Mouse (Mus musculus): Measurements from ENCODE around the gene Atrn. TPM values are rescaled to one million over a fixed set of nuclear protein-coding genes. Genes with fewer than 3 reads are reported as not detected.
"Not testable (repeated sequence)": the region's sequence is repeated elsewhere in the genome, so short reads cannot be mapped to it uniquely, and the experiment has no call there.

Gene Atrn
- polyA plus RNA-seq, 1 experiment from 2014 or later = 11.6 TPM

GRCm38 (mm10) chr2:131029065-131029935 is 123.0 kb downstream of the Atrn start:
- Histone ChIP-seq H3K4me1 (ENCODE audit: control insufficient read depth, insufficient read depth, low read length) (no peaks in the 10 kb centered on the region), H3K4me3 (ENCODE audit: low read length) (no peak overlapping the region), H3K36me3 (ENCODE audit: control insufficient read depth, insufficient read depth, low read length) (peaks cover 9% of the 10 kb centered on the region; the same call in 1 of the 2 replicates), H3K4me2 (replicated peaks; ENCODE audit: low read depth, low read length) (no peak overlapping the region), H3K9ac (ENCODE audit: low read depth, low read length) (no peak overlapping the region), H3K27ac (ENCODE audit: low read depth, low read length) (no peak overlapping the region; the same call in 1 of the 2 replicates), H3K9me3 (ENCODE audit: control insufficient read depth, low read length) (0 out of 2 replicates have a peak, but pooled peaks cover 3% of the 10 kb centered on the region), H3K27me3 (ENCODE audit: control insufficient read depth, insufficient read depth, low read length) (no peaks in the 10 kb centered on the region)
- no peak for ATAC-seq (ENCODE audit: low FRiP score, low TSS enrichment)
- 79% methylated on average over 9 of the region's 9 CpGs for WGBS

- Histone ChIP-seq H3K4me2 (replicated peaks; ENCODE audit: low read depth, low read length) (no peak overlapping the region), H3K27me3 (ENCODE audit: control insufficient read depth, insufficient read depth, low read length) (no peaks in the 10 kb centered on the region), H3K4me3 (ENCODE audit: low read length) (no peak overlapping the region), H3K4me1 (ENCODE audit: control insufficient read depth, insufficient read depth, low read length) (no peaks in the 10 kb centered on the region), H3K9ac (ENCODE audit: low read depth, low read length) (no peak overlapping the region), H3K9me3 (ENCODE audit: control insufficient read depth, low read length) (0 out of 2 replicates have a peak, but pooled peaks cover 3% of the 10 kb centered on the region), H3K36me3 (ENCODE audit: control insufficient read depth, insufficient read depth, low read length) (peaks cover 6% of the 10 kb centered on the region; the same call in 1 of the 2 replicates), H3K27ac (ENCODE audit: low read depth, low read length) (no peak overlapping the region)
- ATAC-seq (ENCODE audit: low FRiP score, low TSS enrichment) = no peak
- WGBS = 95% methylated on average over 2 of the region's 2 CpGs
These were observed 124.3 kb downstream of the Atrn start for GRCm38 (mm10) chr2:131030561-131030960.

DNA sequence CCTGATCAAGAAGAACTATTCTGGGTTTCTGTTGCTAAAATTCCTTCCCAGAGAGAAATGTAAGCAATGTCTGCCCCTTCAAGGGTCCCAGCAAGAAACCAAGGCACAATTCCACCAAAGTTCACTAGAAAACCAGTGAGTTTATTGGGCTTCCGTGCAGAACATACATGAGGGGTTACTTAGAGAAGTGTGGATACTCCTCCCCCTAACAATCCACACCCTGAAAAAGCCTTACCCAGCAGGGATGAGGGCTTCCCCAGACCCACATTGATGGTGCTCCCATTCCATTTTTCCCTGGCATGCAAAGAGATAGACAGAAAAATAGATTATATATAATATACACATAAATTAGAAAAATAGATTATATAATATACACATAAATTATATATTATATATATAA is 124.7 kb downstream of the Atrn start:
- H3K27me3 ChIP-seq (ENCODE audit: control insufficient read depth, insufficient read depth, low read length) = no peaks in the 10 kb centered on the region
- no peak overlapping the region for H3K9ac ChIP-seq (ENCODE audit: low read depth, low read length)
- H3K4me1 ChIP-seq (ENCODE audit: control insufficient read depth, insufficient read depth, low read length) = no peaks in the 10 kb centered on the region
- H3K36me3 ChIP-seq (ENCODE audit: control insufficient read depth, insufficient read depth, low read length) = 0 out of 2 replicates have a peak, but pooled peaks cover 2% of the 10 kb centered on the region
- H3K9me3 ChIP-seq (ENCODE audit: control insufficient read depth, low read length) = 0 out of 2 replicates have a peak, but pooled peaks cover 3% of the 10 kb centered on the region
- no peak overlapping the region for H3K4me2 ChIP-seq (replicated peaks; ENCODE audit: low read depth, low read length)
- ATAC-seq (ENCODE audit: low FRiP score, low TSS enrichment) = no peak
- no peak overlapping the region for H3K27ac ChIP-seq (ENCODE audit: low read depth, low read length)
- no peak overlapping the region for H3K4me3 ChIP-seq (ENCODE audit: low read length)
- WGBS = 96% methylated on average over 1 of the region's 1 CpGs

DNA sequence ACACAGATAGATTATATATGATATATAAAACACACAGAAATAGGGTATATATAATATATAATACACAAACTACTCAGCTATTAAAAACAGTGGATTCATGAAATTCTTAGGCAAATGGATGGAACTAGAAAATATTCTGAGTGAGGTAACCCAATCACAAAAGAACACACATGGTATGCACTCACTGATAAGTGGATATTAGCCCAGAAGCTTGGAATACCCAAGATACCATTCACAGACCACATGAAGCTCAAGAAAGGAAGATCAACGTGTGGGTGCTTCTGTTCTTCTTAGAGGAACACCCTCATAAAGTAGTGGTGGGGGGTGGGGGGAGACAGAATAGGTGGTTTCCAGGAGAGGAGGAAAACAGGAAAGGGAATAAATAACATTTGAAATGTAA is 125.1 kb downstream of the Atrn start:
- not testable (repeated sequence) for H3K4me3 ChIP-seq (ENCODE audit: low read length); H3K27me3 ChIP-seq (ENCODE audit: control insufficient read depth, insufficient read depth, low read length); H3K27ac ChIP-seq (ENCODE audit: low read depth, low read length); H3K36me3 ChIP-seq (ENCODE audit: control insufficient read depth, insufficient read depth, low read length); H3K9me3 ChIP-seq (ENCODE audit: control insufficient read depth, low read length); H3K9ac ChIP-seq (ENCODE audit: low read depth, low read length); ATAC-seq (ENCODE audit: low FRiP score, low TSS enrichment); H3K4me2 ChIP-seq (replicated peaks; ENCODE audit: low read depth, low read length); H3K4me1 ChIP-seq (ENCODE audit: control insufficient read depth, insufficient read depth, low read length)
- WGBS = 67% methylated on average over 1 of the region's 1 CpGs

- H3K36me3 ChIP-seq (ENCODE audit: control insufficient read depth, insufficient read depth, low read length) = no peaks in the 10 kb centered on the region
- no peak overlapping the region for H3K9ac ChIP-seq (ENCODE audit: low read depth, low read length)
- no peak overlapping the region for H3K4me2 ChIP-seq (replicated peaks; ENCODE audit: low read depth, low read length)
- WGBS = 91% methylated on average over 2 of the region's 2 CpGs
- no peak overlapping the region for H3K27ac ChIP-seq (ENCODE audit: low read depth, low read length)
- H3K4me3 ChIP-seq (ENCODE audit: low read length) = no peak overlapping the region
- ATAC-seq (ENCODE audit: low FRiP score, low TSS enrichment) = no peak
- H3K27me3 ChIP-seq (ENCODE audit: control insufficient read depth, insufficient read depth, low read length) = peaks cover 12% of the 10 kb centered on the region
- H3K4me1 ChIP-seq (ENCODE audit: control insufficient read depth, insufficient read depth, low read length) = peaks cover 5% of the 10 kb centered on the region
- H3K9me3 ChIP-seq (ENCODE audit: control insufficient read depth, low read length) = 0 out of 2 replicates have a peak, but pooled peaks cover 3% of the 10 kb centered on the region
These were observed 130.0 kb downstream of the Atrn start for GRCm38 (mm10) chr2:131036343-131036742.

DNA sequence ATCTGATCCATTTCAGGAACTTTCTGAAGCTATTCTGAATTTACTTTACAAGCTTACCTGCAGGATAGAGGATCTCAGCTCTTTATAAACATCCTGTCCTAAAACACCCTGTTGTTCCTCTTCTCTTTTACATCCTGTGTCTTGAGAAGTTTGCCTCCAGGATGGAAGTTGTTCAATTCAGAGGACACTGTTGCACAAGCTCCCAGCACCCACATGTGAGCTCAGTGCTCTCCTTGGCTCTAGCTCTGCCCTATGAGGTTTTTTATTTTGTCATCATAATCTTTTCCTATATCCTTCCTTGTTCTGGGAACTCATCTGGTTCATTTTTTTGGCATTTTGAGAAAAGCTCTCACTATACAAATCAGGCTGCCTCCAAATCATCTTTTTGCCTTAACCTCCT is 130.5 kb downstream of the Atrn start:
- Histone ChIP-seq H3K4me3 (ENCODE audit: low read length) (no peak overlapping the region), H3K9ac (ENCODE audit: low read depth, low read length) (no peak overlapping the region), H3K27me3 (ENCODE audit: control insufficient read depth, insufficient read depth, low read length) (peaks cover 16% of the 10 kb centered on the region), H3K36me3 (ENCODE audit: control insufficient read depth, insufficient read depth, low read length) (no peaks in the 10 kb centered on the region), H3K9me3 (ENCODE audit: control insufficient read depth, low read length) (0 out of 2 replicates have a peak, but pooled peaks cover 3% of the 10 kb centered on the region), H3K4me1 (ENCODE audit: control insufficient read depth, insufficient read depth, low read length) (peaks cover 9% of the 10 kb centered on the region), H3K4me2 (replicated peaks; ENCODE audit: low read depth, low read length) (no peak overlapping the region), H3K27ac (ENCODE audit: low read depth, low read length) (no peak overlapping the region)
- ATAC-seq (ENCODE audit: low FRiP score, low TSS enrichment) = no peak

DNA sequence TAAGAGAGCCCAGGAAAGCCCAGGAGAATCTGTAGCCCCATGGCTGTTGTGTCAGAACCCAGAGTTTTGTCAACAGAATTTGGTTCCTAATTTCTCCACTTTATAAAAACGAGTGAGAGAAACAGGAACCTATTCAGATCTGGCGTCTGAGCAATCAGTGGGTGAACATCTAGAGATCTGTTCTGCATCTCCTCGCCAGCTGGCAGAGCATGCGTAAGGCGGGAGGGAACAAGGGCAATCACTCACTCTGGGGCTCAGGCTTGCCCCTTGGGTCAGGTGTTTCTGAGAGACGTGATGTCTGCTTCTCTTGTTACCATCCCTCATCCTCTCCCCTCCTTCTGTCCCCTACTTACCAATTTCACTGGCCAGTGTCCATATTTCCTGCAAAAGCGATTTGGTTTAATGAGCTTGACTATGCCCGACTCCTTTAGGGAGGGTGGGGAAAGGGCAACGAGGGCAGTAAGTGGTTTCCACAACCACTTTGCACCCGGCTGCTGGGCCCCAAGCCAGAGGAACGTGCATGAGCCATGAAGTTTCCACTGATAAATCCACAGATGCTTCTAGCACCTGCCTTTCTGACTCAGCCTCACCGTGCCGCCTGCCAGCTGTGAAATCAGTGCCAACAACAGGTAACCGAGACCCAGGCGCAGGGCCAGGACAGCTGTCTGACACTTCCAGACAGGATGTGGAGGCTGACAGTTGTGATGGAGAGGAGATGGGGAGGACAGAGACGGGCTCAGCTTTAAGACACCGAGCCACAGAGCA is 131.1 kb downstream of the Atrn start:
- Histone ChIP-seq H3K4me2 (replicated peaks; ENCODE audit: low read depth, low read length) (no peak overlapping the region), H3K9ac (ENCODE audit: low read depth, low read length) (no peak overlapping the region), H3K36me3 (ENCODE audit: control insufficient read depth, insufficient read depth, low read length) (no peaks in the 10 kb centered on the region), H3K27ac (ENCODE audit: low read depth, low read length) (no peak overlapping the region), H3K4me3 (ENCODE audit: low read length) (no peak overlapping the region), H3K9me3 (ENCODE audit: control insufficient read depth, low read length) (0 out of 2 replicates have a peak, but pooled peaks cover 3% of the 10 kb centered on the region), H3K27me3 (ENCODE audit: control insufficient read depth, insufficient read depth, low read length) (peaks cover 21% of the 10 kb centered on the region), H3K4me1 (ENCODE audit: control insufficient read depth, insufficient read depth, low read length) (peaks cover 12% of the 10 kb centered on the region)
- WGBS = 38% methylated on average over 17 of the region's 17 CpGs
- ATAC-seq (ENCODE audit: low FRiP score, low TSS enrichment) = no peak

GRCm38 (mm10) chr2:131038197-131038596 is 131.9 kb downstream of the Atrn start:
- Histone ChIP-seq H3K4me1 (ENCODE audit: control insufficient read depth, insufficient read depth, low read length) (peaks cover 12% of the 10 kb centered on the region), H3K27me3 (ENCODE audit: control insufficient read depth, insufficient read depth, low read length) (peaks cover 28% of the 10 kb centered on the region), H3K9ac (ENCODE audit: low read depth, low read length) (no peak overlapping the region), H3K36me3 (ENCODE audit: control insufficient read depth, insufficient read depth, low read length) (no peaks in the 10 kb centered on the region), H3K4me3 (ENCODE audit: low read length) (no peak overlapping the region), H3K9me3 (ENCODE audit: control insufficient read depth, low read length) (0 out of 2 replicates have a peak, but pooled peaks cover 3% of the 10 kb centered on the region), H3K4me2 (replicated peaks; ENCODE audit: low read depth, low read length) (no peak overlapping the region), H3K27ac (ENCODE audit: low read depth, low read length) (no peak overlapping the region)
- ATAC-seq (ENCODE audit: low FRiP score, low TSS enrichment) = no peak
- whole genome bisulfite sequencing = 90% methylated on average over 6 of the region's 6 CpGs

Measured in kidney, embryonic 14.5 days (tissue).